Mouse (Mus musculus): ENCODE data around the gene Bglap. TPM values are rescaled to one million over a fixed set of nuclear protein-coding genes. Genes with fewer than 3 reads are reported as not detected.

Bglap gene
- polyA plus RNA-seq, 1 experiment from 2014 or later = 18.4 TPM

DNA sequence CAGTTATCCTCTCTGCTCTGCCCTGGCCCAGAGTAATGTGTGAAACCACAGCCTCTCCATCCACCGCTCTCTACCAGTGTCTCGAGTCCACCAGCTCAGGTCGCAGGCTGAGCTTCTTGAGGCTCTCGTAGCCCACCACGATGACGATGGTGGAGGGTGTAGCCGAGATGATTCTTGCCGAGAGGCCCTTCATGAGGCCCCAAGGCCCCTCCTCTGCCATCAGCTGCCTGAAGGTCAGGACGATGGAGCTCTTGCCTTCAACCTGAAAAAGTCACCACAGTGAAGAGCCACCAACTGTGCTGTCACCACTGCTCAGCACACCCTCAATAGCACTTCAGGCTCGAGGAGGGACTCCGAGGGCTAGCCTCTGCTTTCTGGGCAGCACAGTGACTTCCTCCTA, 28.4 kb upstream of the Bglap start:
- 86% methylated on average over 11 of the region's 11 CpGs for WGBS
- H3K4me2 ChIP-seq (replicated peaks) = no peak overlapping the region
- H3K9me3 ChIP-seq (replicated peaks) = no peaks in the 10 kb centered on the region
- H3K4me1 ChIP-seq = peaks cover 23% of the 10 kb centered on the region
- H3K4me3 ChIP-seq (replicated peaks) = no peak overlapping the region
- ATAC-seq (ENCODE audit: insufficient number of reproducible peaks, low FRiP score, low TSS enrichment, low read depth) = no peak
- no peak overlapping the region for H3K9ac ChIP-seq
- no peak overlapping the region for H3K27ac ChIP-seq (replicated peaks)
- H3K36me3 ChIP-seq = peaks cover 47% of the 10 kb centered on the region
- H3K27me3 ChIP-seq = no peaks in the 10 kb centered on the region

DNA sequence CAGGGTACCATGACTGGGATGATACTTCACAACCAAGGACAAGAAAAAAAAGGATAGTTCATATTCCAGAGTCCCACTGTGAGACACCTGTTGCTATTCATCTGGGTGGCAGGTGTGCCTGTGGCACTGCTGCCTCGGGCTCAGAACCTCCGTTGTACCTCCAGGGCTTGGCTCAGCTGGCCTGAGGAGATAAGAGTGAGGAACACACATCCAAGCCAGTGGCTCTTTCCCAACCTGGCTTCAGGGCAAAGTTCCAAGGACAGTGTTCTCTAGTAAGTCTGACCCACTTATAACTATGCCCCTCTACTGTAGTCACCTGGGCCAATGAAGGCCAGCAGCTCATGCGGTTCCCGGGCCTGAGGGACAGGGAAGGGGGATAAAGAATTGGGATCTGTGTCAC, 27.4 kb upstream of the Bglap start:
- H3K36me3 ChIP-seq = peaks cover 39% of the 10 kb centered on the region
- H3K4me3 ChIP-seq (replicated peaks) = no peak overlapping the region
- no peaks in the 10 kb centered on the region for H3K27me3 ChIP-seq
- H3K27ac ChIP-seq (replicated peaks) = no peak overlapping the region
- H3K4me1 ChIP-seq = peaks cover 31% of the 10 kb centered on the region
- H3K9me3 ChIP-seq (replicated peaks) = no peaks in the 10 kb centered on the region
- no peak overlapping the region for H3K4me2 ChIP-seq (replicated peaks)
- H3K9ac ChIP-seq = no peak overlapping the region
- 88% methylated on average over 4 of the region's 4 CpGs for WGBS
- ATAC-seq (ENCODE audit: insufficient number of reproducible peaks, low FRiP score, low TSS enrichment, low read depth) = no peak

DNA sequence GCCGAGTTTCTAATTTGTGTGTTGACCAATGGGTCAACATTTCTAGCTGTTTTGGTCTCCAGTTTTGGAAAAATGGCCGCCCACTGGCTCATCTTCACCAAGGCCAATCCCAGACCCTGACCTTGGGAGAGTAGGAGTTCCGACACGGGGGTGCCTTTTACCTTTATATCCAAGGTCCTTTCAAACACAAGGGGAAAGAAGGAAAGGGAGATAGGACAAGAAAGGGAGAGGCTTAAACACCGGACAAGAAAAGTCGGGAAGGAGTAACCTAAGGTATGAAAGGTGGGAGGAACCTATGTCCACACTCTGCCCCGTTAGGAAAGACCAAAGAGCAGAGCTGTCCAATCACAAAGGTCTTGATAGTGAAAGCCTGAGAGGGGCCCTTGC, 26.4 kb upstream of the Bglap start:
- Histone ChIP-seq H3K4me2 (replicated peaks) (peak overlapping the region; percentile 69), H3K27me3 (no peaks in the 10 kb centered on the region), H3K9me3 (replicated peaks) (no peaks in the 10 kb centered on the region), H3K9ac (no peak overlapping the region), H3K4me1 (peaks cover 31% of the 10 kb centered on the region), H3K4me3 (replicated peaks) (peak overlapping the region; percentile 75), H3K36me3 (peaks cover 30% of the 10 kb centered on the region), H3K27ac (replicated peaks) (peak overlapping the region; percentile 95)
- WGBS = 20% methylated on average over 7 of the region's 7 CpGs
- no peak for ATAC-seq (ENCODE audit: insufficient number of reproducible peaks, low FRiP score, low TSS enrichment, low read depth)

DNA sequence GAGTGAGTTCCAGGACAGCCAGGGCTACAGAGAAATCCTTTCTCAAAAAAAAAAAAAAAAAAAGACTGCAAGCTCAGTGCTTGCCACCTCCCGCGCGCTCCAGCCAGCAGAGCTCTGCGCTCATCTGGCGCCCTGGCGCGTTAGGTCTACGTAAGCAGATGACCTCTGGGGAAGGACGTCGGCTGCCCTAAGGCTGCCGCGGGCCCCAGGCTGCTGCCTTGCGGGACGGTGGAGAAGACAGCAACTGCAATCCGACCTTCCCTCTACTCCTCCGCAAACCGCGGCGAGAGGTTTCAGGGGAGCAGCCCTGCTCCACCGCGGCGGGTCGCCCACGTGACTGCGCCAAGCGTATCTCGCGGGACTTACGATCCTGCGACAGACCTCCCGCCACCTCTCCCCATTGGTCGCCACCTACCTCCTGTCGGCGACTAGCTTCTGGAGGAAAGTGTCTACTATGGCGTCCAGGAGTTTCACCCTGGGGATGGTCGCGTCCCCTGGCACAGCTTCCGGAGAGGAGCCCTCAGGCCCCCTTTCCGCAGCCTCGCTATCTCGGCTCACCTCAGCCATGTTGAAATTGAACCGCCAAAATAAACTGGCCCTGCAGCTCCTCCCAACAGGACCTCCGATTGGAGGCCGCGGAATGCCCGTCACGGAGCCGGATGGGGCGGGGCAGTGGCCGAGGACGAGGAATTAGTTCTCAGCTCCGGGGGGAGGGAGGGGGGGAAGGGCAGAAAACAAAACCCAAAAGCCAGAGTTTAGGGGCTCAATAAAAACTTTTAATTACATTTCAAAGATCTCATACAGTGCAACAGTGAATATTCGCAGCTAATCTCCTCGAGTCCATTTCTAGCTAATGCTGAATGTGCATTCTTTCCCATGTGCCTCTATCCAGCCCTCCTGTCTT, 25.7 kb upstream of the Bglap start, which contains the start of gene Pmf1:
Gene Pmf1, minus strand, starts transcription at position 591 of the 904 bp plus-strand sequence.
- WGBS = under 1% methylated on average over 54 of the region's 54 CpGs
- peak within 1 kb of the TSS; percentile 87 for H3K9ac ChIP-seq
- peak; percentile 91 for ATAC-seq (ENCODE audit: insufficient number of reproducible peaks, low FRiP score, low TSS enrichment, low read depth)

DNA sequence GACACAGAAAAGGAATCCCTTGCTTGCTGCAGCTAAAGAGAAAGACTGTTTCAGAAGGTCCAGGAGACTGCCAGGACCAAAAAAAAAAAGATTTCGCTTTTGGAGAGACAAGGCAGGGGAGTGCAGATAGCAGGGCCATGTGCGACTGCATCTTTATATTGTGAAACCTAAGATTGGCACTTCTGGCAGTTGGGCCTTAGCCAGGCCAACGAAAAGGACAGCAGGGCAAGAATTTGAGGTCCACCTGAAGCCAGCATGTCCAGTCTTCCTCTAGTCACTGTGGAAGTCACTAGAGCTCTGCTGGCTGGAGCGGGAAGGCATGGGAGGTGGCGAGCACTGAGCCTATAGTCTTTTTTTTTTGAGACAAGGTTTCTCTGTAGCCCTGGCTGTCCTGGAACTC, 24.7 kb upstream of the Bglap start:
- Histone ChIP-seq H3K4me3 (replicated peaks) (peak overlapping the region; percentile 75), H3K4me1 (peaks cover 31% of the 10 kb centered on the region), H3K36me3 (peaks cover 26% of the 10 kb centered on the region), H3K9ac (peak overlapping the region; percentile 87; the same call in 1 of the 2 replicates), H3K27ac (replicated peaks) (0 out of 2 replicates have a peak overlapping the region, but pooled peaks have one; percentile 95), H3K4me2 (replicated peaks) (peak overlapping the region; percentile 69), H3K9me3 (replicated peaks) (no peaks in the 10 kb centered on the region), H3K27me3 (no peaks in the 10 kb centered on the region)
- 56% methylated on average over 5 of the region's 5 CpGs for WGBS
- no peak for ATAC-seq (ENCODE audit: insufficient number of reproducible peaks, low FRiP score, low TSS enrichment, low read depth)

More for the DNA sequence above, 25.7 kb upstream of the Bglap start, which contains the start of gene Pmf1:
- H3K36me3 ChIP-seq = peaks cover 27% of the 10 kb centered on the region
- H3K9me3 ChIP-seq (replicated peaks) = no peaks in the 10 kb centered on the region
- peaks cover 31% of the 10 kb centered on the region for H3K4me1 ChIP-seq
- no peaks in the 10 kb centered on the region for H3K27me3 ChIP-seq
- H3K27ac ChIP-seq (replicated peaks) = peak within 1 kb of the TSS; percentile 95
- peak within 1 kb of the TSS; percentile 69 for H3K4me2 ChIP-seq (replicated peaks)
- H3K4me3 ChIP-seq (replicated peaks) = peak within 1 kb of the TSS; percentile 75

DNA sequence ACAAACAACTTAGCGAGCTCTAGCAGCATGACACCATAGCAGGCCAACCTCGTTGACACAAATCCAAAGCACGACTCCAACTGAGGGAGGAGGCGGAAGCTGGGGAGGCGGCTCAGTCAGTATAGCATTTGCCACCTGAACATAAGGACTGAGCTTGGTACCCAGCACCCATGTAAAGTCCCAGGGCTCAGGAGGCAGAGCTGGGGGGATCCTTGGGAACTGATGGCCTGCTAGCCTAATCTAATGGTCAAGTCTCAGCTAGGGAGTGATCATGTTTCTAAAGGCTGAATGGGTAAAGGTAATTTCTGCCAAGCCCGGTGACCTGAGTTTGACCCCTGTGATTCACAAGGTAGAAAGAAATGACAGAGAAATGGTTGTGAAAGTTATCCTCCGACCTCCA, 23.3 kb upstream of the Bglap start:
- no peak overlapping the region for H3K9ac ChIP-seq
- H3K27me3 ChIP-seq = no peaks in the 10 kb centered on the region
- WGBS = 59% methylated on average over 7 of the region's 7 CpGs
- H3K4me1 ChIP-seq = peaks cover 31% of the 10 kb centered on the region
- H3K4me3 ChIP-seq (replicated peaks) = no peak overlapping the region
- H3K36me3 ChIP-seq = peaks cover 28% of the 10 kb centered on the region
- H3K9me3 ChIP-seq (replicated peaks) = no peaks in the 10 kb centered on the region
- H3K27ac ChIP-seq (replicated peaks) = 0 out of 2 replicates have a peak overlapping the region, but pooled peaks have one; percentile 12
- no peak overlapping the region for H3K4me2 ChIP-seq (replicated peaks)
- ATAC-seq (ENCODE audit: insufficient number of reproducible peaks, low FRiP score, low TSS enrichment, low read depth) = no peak

DNA sequence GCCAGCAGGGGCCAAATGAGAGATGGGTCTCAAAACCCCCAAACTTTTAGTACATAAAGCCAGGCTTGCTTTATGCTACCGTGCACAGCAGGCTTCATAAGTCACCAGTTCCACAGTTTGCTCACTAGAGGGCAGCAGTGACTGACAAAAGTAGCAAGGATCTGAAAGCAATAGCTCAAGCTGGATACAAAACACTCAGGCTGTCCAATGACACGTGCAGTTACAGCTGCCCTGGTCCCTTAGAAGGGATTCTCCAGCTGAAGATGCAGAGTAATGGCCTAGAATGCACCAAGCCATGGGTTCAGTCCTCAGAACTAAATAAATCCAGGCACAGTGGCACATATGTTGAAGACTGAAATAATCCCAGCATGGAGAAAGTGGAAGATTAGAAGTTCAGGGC, 22.8 kb upstream of the Bglap start:
- 2% methylated on average over 2 of the region's 2 CpGs for WGBS
- H3K4me1 ChIP-seq = peaks cover 31% of the 10 kb centered on the region
- no peak overlapping the region for H3K4me3 ChIP-seq (replicated peaks)
- H3K9ac ChIP-seq = no peak overlapping the region
- peaks cover 23% of the 10 kb centered on the region for H3K36me3 ChIP-seq
- H3K4me2 ChIP-seq (replicated peaks) = no peak overlapping the region
- no peaks in the 10 kb centered on the region for H3K27me3 ChIP-seq
- H3K9me3 ChIP-seq (replicated peaks) = no peaks in the 10 kb centered on the region
- no peak for ATAC-seq (ENCODE audit: insufficient number of reproducible peaks, low FRiP score, low TSS enrichment, low read depth)
- 0 out of 2 replicates have a peak overlapping the region, but pooled peaks have one; percentile 12 for H3K27ac ChIP-seq (replicated peaks)

DNA sequence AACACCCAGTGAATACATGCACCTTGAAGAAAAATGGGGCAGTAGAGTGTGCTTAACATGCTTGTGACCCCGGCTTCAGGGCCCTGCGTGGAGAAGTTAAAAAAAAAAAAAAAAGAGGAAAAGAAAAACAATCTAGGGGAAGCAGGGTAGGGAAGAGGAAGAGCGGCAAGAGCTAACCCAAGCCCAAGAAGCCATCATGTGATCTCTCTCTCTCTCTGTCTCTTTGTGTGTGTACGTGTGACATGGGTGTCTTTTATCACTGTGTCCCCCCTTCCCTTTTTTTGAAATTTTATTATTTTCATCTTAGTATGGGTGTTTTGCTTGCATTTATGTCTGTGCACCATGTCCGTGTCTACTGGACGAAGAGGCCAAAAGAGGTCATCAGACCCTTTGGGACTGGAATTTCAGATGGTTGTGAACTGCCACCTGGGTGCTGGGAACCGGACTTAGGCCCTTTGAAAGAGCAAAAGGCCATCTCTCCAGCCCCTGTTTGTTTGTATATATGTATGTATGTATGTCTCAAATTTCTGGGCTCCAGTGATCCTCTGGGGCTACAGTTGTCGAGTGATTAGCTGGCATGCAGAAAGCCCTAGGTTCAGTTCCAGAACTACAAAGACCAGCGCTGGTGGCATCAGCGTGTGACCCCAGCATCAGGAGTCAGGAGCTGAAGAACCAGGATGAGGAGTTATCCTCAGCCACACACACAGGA, 19.4 kb upstream of the Bglap start:
- no peaks in the 10 kb centered on the region for H3K9me3 ChIP-seq (replicated peaks)
- H3K4me2 ChIP-seq (replicated peaks) = no peak overlapping the region
- WGBS = 89% methylated on average over 10 of the region's 10 CpGs
- H3K9ac ChIP-seq = no peak overlapping the region
- H3K4me3 ChIP-seq (replicated peaks) = no peak overlapping the region
- H3K27me3 ChIP-seq = no peaks in the 10 kb centered on the region
- ATAC-seq (ENCODE audit: insufficient number of reproducible peaks, low FRiP score, low TSS enrichment, low read depth) = no peak
- no peak overlapping the region for H3K27ac ChIP-seq (replicated peaks)
- H3K36me3 ChIP-seq = peaks cover 16% of the 10 kb centered on the region; the same call in 1 of the 2 replicates
- H3K4me1 ChIP-seq = peaks cover 16% of the 10 kb centered on the region

DNA sequence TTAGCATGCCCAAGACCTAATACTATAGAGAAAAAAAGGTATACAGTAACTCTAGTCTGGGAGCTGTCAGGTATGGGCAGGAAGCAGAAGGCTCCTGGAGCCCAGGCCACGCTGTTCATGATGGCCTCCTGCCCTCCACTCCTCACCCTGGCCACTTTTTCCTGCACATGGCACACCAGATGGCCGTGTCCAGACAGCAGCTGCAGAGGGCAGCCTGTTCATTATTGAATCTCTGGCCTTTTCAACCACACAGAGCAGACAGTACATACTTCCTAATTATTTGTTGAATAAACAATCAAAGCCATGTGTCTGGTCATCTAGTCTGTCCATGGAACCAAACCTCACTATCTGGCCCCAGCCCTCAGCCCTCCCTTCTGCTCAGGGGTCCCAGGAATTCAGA, 14.4 kb upstream of the Bglap start:
- Histone ChIP-seq H3K4me2 (replicated peaks) (no peak overlapping the region), H3K36me3 (peaks cover 26% of the 10 kb centered on the region), H3K27me3 (no peaks in the 10 kb centered on the region), H3K9ac (no peak overlapping the region), H3K27ac (replicated peaks) (no peak overlapping the region), H3K9me3 (replicated peaks) (no peaks in the 10 kb centered on the region), H3K4me1 (0 out of 2 replicates have a peak, but pooled peaks cover 6% of the 10 kb centered on the region), H3K4me3 (replicated peaks) (no peak overlapping the region)
- no peak for ATAC-seq (ENCODE audit: insufficient number of reproducible peaks, low FRiP score, low TSS enrichment, low read depth)
- WGBS = 81% methylated on average over 2 of the region's 2 CpGs

DNA sequence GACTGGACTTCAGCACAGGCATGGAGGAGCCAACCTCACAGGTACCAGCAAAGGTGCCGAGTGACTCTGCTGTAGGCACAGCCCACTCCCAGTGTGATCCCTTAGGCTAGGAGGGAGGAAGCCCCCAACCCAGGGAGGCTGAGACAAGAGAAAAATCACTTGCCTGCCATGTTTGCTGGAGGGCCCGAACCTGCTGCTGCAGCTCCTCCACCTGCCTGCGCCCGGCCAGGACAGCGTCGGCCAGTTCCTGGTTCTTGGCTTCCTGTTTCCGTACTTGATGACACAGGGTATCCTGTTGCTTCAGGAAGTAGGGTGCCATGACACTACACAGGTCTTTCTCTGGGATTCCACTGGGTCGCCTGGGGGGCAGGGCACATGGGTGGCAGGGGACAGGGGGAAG, 11.5 kb upstream of the Bglap start:
- WGBS = 89% methylated on average over 8 of the region's 8 CpGs
- H3K4me3 ChIP-seq (replicated peaks) = no peak overlapping the region
- H3K27me3 ChIP-seq = no peaks in the 10 kb centered on the region
- no peak overlapping the region for H3K27ac ChIP-seq (replicated peaks)
- peaks cover 15% of the 10 kb centered on the region for H3K36me3 ChIP-seq
- no peak overlapping the region for H3K4me2 ChIP-seq (replicated peaks)
- H3K4me1 ChIP-seq = 0 out of 2 replicates have a peak, but pooled peaks cover 6% of the 10 kb centered on the region
- H3K9me3 ChIP-seq (replicated peaks) = no peaks in the 10 kb centered on the region
- no peak for ATAC-seq (ENCODE audit: insufficient number of reproducible peaks, low FRiP score, low TSS enrichment, low read depth)
- H3K9ac ChIP-seq = no peak overlapping the region

DNA sequence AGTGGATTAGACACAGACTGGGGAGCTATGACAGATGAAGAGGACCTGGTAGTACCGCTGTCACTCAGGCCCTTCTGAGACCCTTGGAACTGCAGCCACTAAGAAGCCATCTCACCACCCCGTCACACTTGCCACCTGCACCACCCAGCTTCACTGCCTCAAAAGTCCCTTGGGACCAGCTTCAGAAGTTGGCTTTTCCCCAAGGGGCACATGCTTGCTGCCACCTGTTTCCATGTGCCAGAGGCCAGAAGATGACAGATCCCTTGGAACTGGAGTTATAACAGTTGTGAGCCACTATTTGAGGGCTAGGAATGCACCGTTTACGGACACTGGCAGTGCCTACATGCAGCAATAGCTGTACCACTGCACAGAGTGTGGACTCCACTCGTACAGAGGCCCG, 11.0 kb upstream of the Bglap start:
- no peaks in the 10 kb centered on the region for H3K9me3 ChIP-seq (replicated peaks)
- H3K27me3 ChIP-seq = no peaks in the 10 kb centered on the region
- no peak overlapping the region for H3K4me2 ChIP-seq (replicated peaks)
- no peak overlapping the region for H3K4me3 ChIP-seq (replicated peaks)
- H3K36me3 ChIP-seq = peaks cover 18% of the 10 kb centered on the region
- H3K4me1 ChIP-seq = 0 out of 2 replicates have a peak, but pooled peaks cover 6% of the 10 kb centered on the region
- no peak overlapping the region for H3K27ac ChIP-seq (replicated peaks)
- WGBS = 92% methylated on average over 6 of the region's 6 CpGs
- ATAC-seq (ENCODE audit: insufficient number of reproducible peaks, low FRiP score, low TSS enrichment, low read depth) = no peak
- H3K9ac ChIP-seq = no peak overlapping the region

Measured in embryonic facial prominence, embryonic 15.5 days (tissue).